Mouse (Mus musculus): ENCODE data around the gene Ergic1.

Ergic1 gene

GRCm38 (mm10) chr17:26625521-26626010 is 64.3 kb downstream of the Ergic1 start:
- DNase-seq (ENCODE audit: low read depth, low spot score): no peak

GRCm38 (mm10) chr17:26628479-26628878 is 67.2 kb downstream of the Ergic1 start:
- no peak for DNase-seq (ENCODE audit: low read depth, low spot score)

GRCm38 (mm10) chr17:26628936-26629335 is 67.6 kb downstream of the Ergic1 start:
- no peak for DNase-seq (ENCODE audit: low read depth, low spot score)

- no peak for DNase-seq (ENCODE audit: low read depth, low spot score)
These were observed 70.6 kb downstream of the Ergic1 start for GRCm38 (mm10) chr17:26631811-26632327.

GRCm38 (mm10) chr17:26633186-26633585 is 71.9 kb downstream of the Ergic1 start:
- DNase-seq (ENCODE audit: low read depth, low spot score): no peak

- DNase-seq (ENCODE audit: low read depth, low spot score): no peak
These were observed 72.6 kb downstream of the Ergic1 start for GRCm38 (mm10) chr17:26633926-26634325.

- DNase-seq (ENCODE audit: low read depth, low spot score): no peak
These were observed 73.2 kb downstream of the Ergic1 start for GRCm38 (mm10) chr17:26634539-26634938.

- DNase-seq (ENCODE audit: low read depth, low spot score): no peak
These were observed 74.7 kb downstream of the Ergic1 start for GRCm38 (mm10) chr17:26635951-26636350.

GRCm38 (mm10) chr17:26637851-26638250 is 76.6 kb downstream of the Ergic1 start:
- DNase-seq (ENCODE audit: low read depth, low spot score): no peak

GRCm38 (mm10) chr17:26638655-26639054 is 77.4 kb downstream of the Ergic1 start:
- no peak for DNase-seq (ENCODE audit: low read depth, low spot score)

- no peak for DNase-seq (ENCODE audit: low read depth, low spot score)
These were observed 78.5 kb downstream of the Ergic1 start for GRCm38 (mm10) chr17:26639791-26640190.

GRCm38 (mm10) chr17:26640286-26640740 is 79.0 kb downstream of the Ergic1 start:
- no peak for DNase-seq (ENCODE audit: low read depth, low spot score)

- DNase-seq (ENCODE audit: low read depth, low spot score): no peak
These were observed 82.2 kb downstream of the Ergic1 start for GRCm38 (mm10) chr17:26643456-26643855.

GRCm38 (mm10) chr17:26643993-26644392 is 82.7 kb downstream of the Ergic1 start:
- DNase-seq (ENCODE audit: low read depth, low spot score): no peak

GRCm38 (mm10) chr17:26644509-26645410 is 83.5 kb downstream of the Ergic1 start:
- no peak for DNase-seq (ENCODE audit: low read depth, low spot score)

- DNase-seq (ENCODE audit: low read depth, low spot score): no peak
These were observed 84.1 kb downstream of the Ergic1 start for GRCm38 (mm10) chr17:26645411-26645854.

GRCm38 (mm10) chr17:26647283-26647682 is 86.0 kb downstream of the Ergic1 start:
- DNase-seq (ENCODE audit: low read depth, low spot score): no peak

GRCm38 (mm10) chr17:26649565-26649964 is 88.3 kb downstream of the Ergic1 start:
- no peak for DNase-seq (ENCODE audit: low read depth, low spot score)

- no peak for DNase-seq (ENCODE audit: low read depth, low spot score)
These were observed 89.4 kb downstream of the Ergic1 start for GRCm38 (mm10) chr17:26650451-26651363.

- DNase-seq (ENCODE audit: low read depth, low spot score): no peak
These were observed 97.7 kb downstream of the Ergic1 start for GRCm38 (mm10) chr17:26658854-26659572.

- DNase-seq (ENCODE audit: low read depth, low spot score): no peak
These were observed 98.3 kb downstream of the Ergic1 start for GRCm38 (mm10) chr17:26659573-26659915.

All from WW6 (cell line).